Mouse (Mus musculus) hindbrain, embryonic 11.5 days (tissue): ENCODE data around the gene Neurod2. TPM values are rescaled to one million over a fixed set of nuclear protein-coding genes. Genes with fewer than 3 reads are reported as not detected.

ENCODE experiments used
- ATAC-seq: fragments of 200-750 bp; cut with Nextera tagmentation; 2 replicates; pipeline ENCODE4 v1.8.0; 2017; ENCODE audit warnings: mild to moderate bottlenecking, moderate TSS enrichment, moderate library complexity; ENCODE audit not compliant: low FRiP score
- DNase-seq: peaks from one replicate; pipeline ENCODE4 v3.0.0-alpha.2; 2015; ENCODE audit warnings: low spot score
- H3K27ac ChIP-seq: fragments of 300-500 bp; sonication (generic); 2 replicates; pipeline ENCODE4 v1.5.1; 2014; ENCODE audit warnings: mild to moderate bottlenecking, low read depth, low read length
- H3K27me3 ChIP-seq: fragments of 300-500 bp; sonication (generic); 2 replicates; pipeline ENCODE4 v1.6.1; 2014; ENCODE audit warnings: mild to moderate bottlenecking, low read length, moderate library complexity, mixed read lengths; ENCODE audit not compliant: control insufficient read depth, insufficient read depth
- H3K36me3 ChIP-seq: fragments of 300-500 bp; sonication (generic); 2 replicates; pipeline ENCODE4 v1.6.1; 2014; ENCODE audit warnings: mild to moderate bottlenecking, low read length, moderate library complexity, mixed read lengths; ENCODE audit not compliant: control insufficient read depth, insufficient read depth
- H3K4me1 ChIP-seq: fragments of 300-500 bp; sonication (generic); replicated peaks from 2 replicates; pipeline ENCODE4 v1.6.1; 2014; ENCODE audit warnings: low read length, mixed read lengths; ENCODE audit not compliant: control insufficient read depth, insufficient read depth
- H3K4me2 ChIP-seq: fragments of 300-500 bp; sonication (generic); replicated peaks from 2 replicates; pipeline ENCODE4 v1.6.1; 2014; ENCODE audit warnings: mild to moderate bottlenecking, low read depth, low read length
- H3K4me3 ChIP-seq: fragments of 300-500 bp; sonication (generic); 2 replicates; pipeline ENCODE4 v1.5.1; 2014; ENCODE audit warnings: low read depth, low read length
- H3K9ac ChIP-seq: fragments of 300-500 bp; sonication (generic); 2 replicates; pipeline ENCODE4 v1.6.1; 2014; ENCODE audit warnings: low read depth, low read length
- H3K9me3 ChIP-seq: fragments of 300-500 bp; sonication (generic); 2 replicates; pipeline ENCODE4 v1.6.1; 2016; ENCODE audit warnings: low read length; ENCODE audit not compliant: control insufficient read depth
- WGBS: fragments of 180-500 bp; shearing (Covaris S2); extraction: QIAGEN DNeasy Blood & Tissue Kit; methylation state at CpG from one replicate; pipeline ENCODE4 v1.1.7; 2014; 5-methylcytosine and 5-hydroxymethylcytosine counted together
- polyA plus RNA-seq: library from polyadenylated mRNA; unstranded; fragments of >200 nt; fragmentation: Nextera tagmentation; extraction: Ambion mirVana; gene quantifications from 2 replicates; pipeline ENCODE4 v1.2.1, GENCODE M21; 2014

Neurod2 gene
- polyA plus RNA-seq, 1 experiment from 2014 or later, result 0.36 TPM

DNA sequence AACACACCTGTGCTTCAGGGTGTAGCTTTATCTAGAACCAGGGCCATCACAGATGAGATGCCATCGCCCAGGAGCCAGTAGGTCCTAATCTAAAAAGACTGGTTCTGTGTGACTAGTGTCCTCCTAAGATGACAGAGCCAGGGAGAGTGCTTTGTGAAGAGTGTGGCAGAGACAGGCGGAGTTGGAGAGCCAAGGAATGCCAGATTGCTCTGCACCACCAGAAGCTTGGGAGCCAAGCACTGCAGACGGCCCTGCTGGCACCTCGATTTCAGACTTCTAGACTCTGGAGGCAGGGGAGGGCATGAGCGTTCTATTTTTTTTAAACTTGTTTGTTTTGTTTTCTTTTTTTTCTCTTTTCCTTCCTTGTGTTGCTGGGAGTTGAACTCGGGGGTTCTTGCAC, 39.9 kb upstream of the Neurod2 start:
- no peak for DNase-seq
- no peak for ATAC-seq
- Histone ChIP-seq H3K27me3 (no peaks in the 10 kb centered on the region), H3K9ac (no peak overlapping the region), H3K36me3 (no peaks in the 10 kb centered on the region), H3K9me3 (no peaks in the 10 kb centered on the region), H3K4me1 (peaks cover 13% of the 10 kb centered on the region), H3K4me2 (no peak overlapping the region), H3K4me3 (no peak overlapping the region), H3K27ac (no peak overlapping the region)
- WGBS, result 77% methylated on average over 6 of the region's 6 CpGs

- 86% methylated on average over 7 of the region's 7 CpGs for WGBS
- no peak for ATAC-seq
- Histone ChIP-seq H3K9me3 (no peaks in the 10 kb centered on the region), H3K4me3 (no peak overlapping the region), H3K36me3 (no peaks in the 10 kb centered on the region), H3K9ac (no peak overlapping the region), H3K4me2 (no peak overlapping the region), H3K4me1 (peaks cover 13% of the 10 kb centered on the region), H3K27me3 (no peaks in the 10 kb centered on the region), H3K27ac (no peak overlapping the region)
- no peak for DNase-seq
Observed at GRCm38 (mm10) chr11:98367863-98368186, 38.4 kb upstream of the Neurod2 start.

DNA sequence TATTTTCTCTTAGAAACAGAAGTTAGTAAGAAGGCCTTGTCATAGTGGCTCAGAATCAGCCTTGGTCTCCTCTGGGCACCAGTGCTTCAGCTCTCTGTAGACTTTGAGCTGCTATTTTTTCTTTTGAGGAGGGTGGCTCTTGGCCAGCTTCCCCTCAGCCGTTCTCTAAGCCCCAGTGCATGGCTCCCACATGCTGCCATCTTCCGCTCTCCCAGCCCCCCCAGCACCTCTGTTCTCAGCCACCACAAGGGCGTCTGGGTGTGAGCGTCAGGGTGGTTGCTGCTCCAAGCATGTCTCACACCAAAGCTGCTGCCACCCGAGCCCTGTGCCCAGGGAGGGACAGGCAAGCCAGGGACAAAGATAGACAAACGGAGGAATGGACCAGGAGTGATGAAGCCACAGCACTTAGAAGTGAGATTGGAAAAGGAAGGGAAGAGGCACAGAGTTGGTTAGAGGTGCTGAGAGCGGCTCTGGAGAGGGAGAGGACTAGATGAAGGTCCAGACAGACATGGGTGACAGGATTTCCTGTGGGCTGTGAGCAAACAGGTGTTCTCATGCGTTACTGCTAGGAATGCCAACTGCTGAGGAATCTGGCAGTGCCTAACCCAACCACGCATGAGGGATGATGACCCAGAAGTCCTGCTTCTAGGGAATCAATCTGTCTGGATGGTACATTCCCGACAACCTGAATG, 37.9 kb upstream of the Neurod2 start:
- no peaks in the 10 kb centered on the region for H3K27me3 ChIP-seq
- no peak overlapping the region for H3K27ac ChIP-seq
- no peaks in the 10 kb centered on the region for H3K9me3 ChIP-seq
- H3K4me1 ChIP-seq, result peaks cover 13% of the 10 kb centered on the region
- no peak overlapping the region for H3K9ac ChIP-seq
- no peak overlapping the region for H3K4me2 ChIP-seq
- H3K36me3 ChIP-seq, result no peaks in the 10 kb centered on the region
- no peak for DNase-seq
- no peak overlapping the region for H3K4me3 ChIP-seq
- WGBS, result 87% methylated on average over 10 of the region's 10 CpGs
- no peak for ATAC-seq

DNA sequence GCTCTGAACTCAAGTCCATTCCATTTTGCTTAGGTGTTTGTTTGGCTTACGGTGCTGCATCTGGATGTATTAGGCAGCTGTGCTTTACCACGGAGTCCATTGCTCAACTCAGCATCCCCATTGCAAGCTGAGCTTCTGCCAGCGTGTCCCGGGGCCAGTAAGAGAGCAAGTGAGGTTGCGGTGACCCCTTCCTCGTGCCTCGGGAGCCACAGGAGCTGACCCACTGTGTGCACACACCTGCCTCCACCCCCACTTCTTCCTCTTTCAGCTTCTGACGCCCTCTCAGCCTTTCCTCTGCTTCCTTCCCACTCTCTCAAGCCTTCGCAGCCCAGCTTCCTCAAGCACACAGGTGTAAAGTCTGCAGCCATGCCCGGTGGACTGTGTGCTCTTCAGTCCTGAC, 36.8 kb upstream of the Neurod2 start:
- no peak for DNase-seq
- H3K27me3 ChIP-seq, result no peaks in the 10 kb centered on the region
- H3K36me3 ChIP-seq, result no peaks in the 10 kb centered on the region
- peaks cover 17% of the 10 kb centered on the region for H3K4me1 ChIP-seq
- H3K4me3 ChIP-seq, result no peak overlapping the region
- no peaks in the 10 kb centered on the region for H3K9me3 ChIP-seq
- H3K9ac ChIP-seq, result no peak overlapping the region
- WGBS, result 78% methylated on average over 10 of the region's 10 CpGs
- no peak for ATAC-seq
- no peak overlapping the region for H3K4me2 ChIP-seq
- no peak overlapping the region for H3K27ac ChIP-seq

DNA sequence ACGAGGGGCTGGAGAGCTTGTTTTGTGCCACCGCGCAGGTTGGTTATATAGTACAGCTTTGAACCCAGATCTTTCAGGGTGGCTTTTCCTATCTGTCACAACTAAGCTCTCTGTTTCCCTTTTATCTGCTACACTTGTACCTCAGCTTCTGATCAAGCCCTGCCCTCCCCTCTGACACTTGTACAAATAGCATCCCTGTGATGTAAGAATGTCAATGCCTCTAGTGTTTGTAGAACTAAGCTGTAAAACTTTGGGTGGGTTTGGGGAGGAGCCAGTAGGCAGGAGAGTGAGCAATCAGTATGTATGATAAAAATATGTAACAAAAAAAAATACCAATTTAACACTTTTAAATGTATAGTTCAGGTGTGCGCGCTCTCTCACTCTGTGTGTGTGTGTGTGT, 35.0 kb upstream of the Neurod2 start:
- no peak overlapping the region for H3K27ac ChIP-seq
- peaks cover 20% of the 10 kb centered on the region for H3K4me1 ChIP-seq
- no peak for DNase-seq
- H3K27me3 ChIP-seq, result no peaks in the 10 kb centered on the region
- H3K9ac ChIP-seq, result no peak overlapping the region
- H3K9me3 ChIP-seq, result no peaks in the 10 kb centered on the region
- H3K4me3 ChIP-seq, result no peak overlapping the region
- H3K36me3 ChIP-seq, result no peaks in the 10 kb centered on the region
- ATAC-seq, result no peak
- H3K4me2 ChIP-seq, result no peak overlapping the region
- WGBS, result 93% methylated on average over 5 of the region's 5 CpGs

DNA sequence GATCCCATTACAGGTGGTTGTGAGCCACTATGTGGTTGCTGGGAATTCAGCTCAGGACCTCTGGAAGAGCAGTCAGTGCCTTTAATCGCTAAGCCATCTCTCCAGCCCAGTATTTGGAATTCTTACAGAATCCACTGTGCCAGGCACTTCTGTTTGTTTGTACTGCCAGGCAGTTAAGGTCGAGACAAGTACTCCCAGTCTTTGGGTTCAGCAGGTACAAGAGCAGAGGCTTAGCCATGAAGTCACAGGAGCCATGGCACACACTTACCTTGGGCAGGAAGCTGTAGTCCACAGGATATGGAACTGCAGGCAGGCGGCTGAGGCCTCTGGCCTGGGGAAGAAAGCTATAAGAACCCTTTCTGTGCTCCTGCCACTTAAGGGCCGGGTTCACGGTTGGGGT, 34.4 kb upstream of the Neurod2 start:
- Histone ChIP-seq H3K9ac (no peak overlapping the region), H3K4me2 (no peak overlapping the region), H3K27ac (no peak overlapping the region), H3K36me3 (no peaks in the 10 kb centered on the region), H3K9me3 (no peaks in the 10 kb centered on the region), H3K27me3 (no peaks in the 10 kb centered on the region), H3K4me1 (peaks cover 24% of the 10 kb centered on the region), H3K4me3 (no peak overlapping the region)
- ATAC-seq (no peak), DNase-seq (no peak)
- WGBS, result 90% methylated on average over 5 of the region's 5 CpGs

GRCm38 (mm10) chr11:98360866-98361521, 31.5 kb upstream of the Neurod2 start:
- no peak for DNase-seq
- peak; percentile 30; the same call in 1 of the 2 replicates for ATAC-seq
- H3K4me3 ChIP-seq, result no peak overlapping the region; the same call in 1 of the 2 replicates

DNA sequence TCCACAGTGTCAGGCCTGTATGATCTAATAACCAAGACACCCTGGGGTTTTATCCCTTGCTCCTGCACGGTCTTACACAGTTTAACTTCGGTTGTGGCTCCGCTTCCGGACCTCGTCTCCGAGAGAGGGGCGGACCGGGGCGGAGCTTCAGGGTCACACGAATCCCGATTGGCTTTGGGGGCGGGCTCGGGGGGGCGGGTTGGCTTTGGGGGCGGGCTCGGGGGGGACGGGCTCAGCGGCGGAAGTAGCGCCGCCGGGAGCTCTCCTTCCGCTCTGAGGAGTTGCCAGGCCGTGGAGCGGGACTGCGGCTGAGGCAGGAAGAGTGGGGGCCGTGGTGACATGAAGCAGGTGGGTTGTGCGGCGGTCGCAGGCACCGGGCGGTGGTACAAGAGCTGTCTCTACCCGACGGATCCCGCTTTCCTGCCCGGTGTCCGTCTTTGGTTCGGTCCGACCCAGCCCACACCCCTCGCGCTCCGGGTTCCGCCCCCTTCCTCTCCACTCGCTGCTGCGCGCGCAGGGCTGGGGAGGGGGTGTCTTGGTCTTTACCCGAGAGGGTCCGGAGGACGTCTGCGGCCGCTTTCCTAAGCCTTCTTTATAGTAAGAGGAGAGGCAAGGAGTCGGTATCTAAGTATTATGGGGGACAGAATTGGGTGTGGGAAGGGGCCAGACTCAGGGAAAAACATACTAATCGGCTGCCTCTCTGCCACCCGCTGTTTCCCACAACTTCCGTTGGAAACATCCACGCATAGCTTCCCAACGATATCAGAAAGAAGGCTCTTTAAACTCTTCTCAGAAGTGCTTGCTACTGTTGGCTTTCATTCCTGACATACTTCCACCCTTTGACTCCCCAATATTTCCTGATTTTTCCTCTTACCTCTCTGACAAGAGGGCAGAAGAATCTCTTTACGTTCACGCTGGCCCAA, 29.0 kb upstream of the Neurod2 start, which contains the start of gene Stard3:
Gene Stard3 (plus strand): TSS at position 208 of the 923 bp plus-strand sequence.
- peaks cover 24% of the 10 kb centered on the region for H3K4me1 ChIP-seq
- H3K4me3 ChIP-seq, result peak within 1 kb of the TSS; percentile 58
- no peaks in the 10 kb centered on the region for H3K9me3 ChIP-seq
- WGBS, result under 1% methylated on average over 53 of the region's 60 CpGs
- no peaks in the 10 kb centered on the region for H3K36me3 ChIP-seq
- peak within 1 kb of the TSS; percentile 65 for H3K4me2 ChIP-seq
- peaks cover 5% of the 10 kb centered on the region for H3K27me3 ChIP-seq
- DNase-seq (peak; percentile 92), ATAC-seq (peak; percentile 84)
- peak within 1 kb of the TSS; percentile 65 for H3K27ac ChIP-seq
- H3K9ac ChIP-seq, result peak within 1 kb of the TSS; percentile 17

More at GRCm38 (mm10) chr11:98360866-98361521, 31.5 kb upstream of the Neurod2 start:
- 23% methylated on average over 9 of the region's 9 CpGs for WGBS
- Histone ChIP-seq H3K27ac (peak overlapping the region; percentile 73), H3K4me2 (peak overlapping the region; percentile 24), H3K36me3 (no peaks in the 10 kb centered on the region), H3K4me1 (peaks cover 24% of the 10 kb centered on the region), H3K9ac (peak overlapping the region; percentile 32; the same call in 1 of the 2 replicates), H3K9me3 (no peaks in the 10 kb centered on the region), H3K27me3 (no peaks in the 10 kb centered on the region)
